Comparison of ENCODE assay signal across 25 mouse cellular contexts in genomic region chr8:8556152-8556551, GRCm38 (mm10).
DNase-seq lines count a peak whose midpoint lies in the region; ATAC-seq and TF ChIP-seq lines count a peak whose summit lies in the region.
"Had no signal": no experiment of that assay in that cellular context is flagged by ENCODE, and none has a peak within 500 bp of the region (broad histone marks: within the 10 kb centered on the region; RNA-seq: fewer than 3 reads in every experiment).

No protein-coding gene starts in this region.

- no peaks in the 10 kb centered on the region for H3K4me1 ChIP-seq in kidney, embryonic 14.5 days (ENCODE audit: control insufficient read depth, insufficient read depth, low read length)
- H3K4me1 ChIP-seq in lung, embryonic 14.5 days (ENCODE audit: insufficient read depth) = no peaks in the 10 kb centered on the region
- 0 out of 2 replicates have a peak, but pooled peaks cover 3% of the 10 kb centered on the region for H3K4me1 ChIP-seq in neural tube, embryonic 15.5 days
- no peaks in the 10 kb centered on the region for H3K4me1 ChIP-seq in forebrain, embryonic 12.5 days
- H3K4me1 ChIP-seq: embryonic facial prominence, embryonic 15.5 days; forebrain, embryonic 10.5 days; heart, embryonic 15.5 days; hindbrain, embryonic 10.5 days; liver, embryonic 15.5 days; megakaryocyte, embryonic 14.5 days; midbrain, embryonic 15.5 days; neural tube, embryonic 12.5 days had no signal

- H3K4me2 ChIP-seq in kidney, embryonic 14.5 days (replicated peaks; ENCODE audit: low read depth, low read length) = no peak overlapping the region
- no peak overlapping the region for H3K4me2 ChIP-seq in lung, embryonic 14.5 days
- H3K4me2 ChIP-seq in neural tube, embryonic 15.5 days = no peak overlapping the region
- no peak overlapping the region for H3K4me2 ChIP-seq in forebrain, embryonic 12.5 days
- H3K4me2 ChIP-seq: embryonic facial prominence, embryonic 15.5 days; heart, embryonic 15.5 days; liver, embryonic 15.5 days; midbrain, embryonic 15.5 days; neural tube, embryonic 12.5 days had no signal

- peak; percentile 94 for ATAC-seq in kidney, embryonic 14.5 days (ENCODE audit: low FRiP score, low TSS enrichment)
- ATAC-seq in lung, embryonic 14.5 days (ENCODE audit: insufficient read depth) = peak; percentile 52; the same call in 1 of the 2 replicates
- peak; percentile 59; the same call in 1 of the 2 replicates for ATAC-seq in neural tube, embryonic 15.5 days (ENCODE audit: low FRiP score)
- ATAC-seq in forebrain, embryonic 12.5 days (ENCODE audit: low FRiP score) = no peak
- ATAC-seq: activated CD4-positive, CD25-positive, alpha-beta regulatory T cell, adult 4 months; midbrain, embryonic 15.5 days; Patski had no signal

- DNase-seq in kidney, postnatal 36 days = no peak
- DNase-seq in lung, embryonic 14.5 days = no peak
- DNase-seq in lung, postnatal 36 days = no peak
- DNase-seq in forelimb bud, embryonic 11.5 days (ENCODE audit: low read depth, low spot score) = peak; percentile 44
- DNase-seq in cerebellum, adult 11 months = no peak
- DNase-seq: adrenal gland, postnatal 14 days; cerebellum, adult 8-10 months; gastrocnemius, postnatal 14 days; heart, adult 2 months; lung, postnatal 10 days; right cerebral cortex, postnatal 4 days had no signal

- H3K9me3 ChIP-seq in kidney, embryonic 14.5 days (ENCODE audit: control insufficient read depth, low read length) = no peaks in the 10 kb centered on the region
- no peaks in the 10 kb centered on the region for H3K9me3 ChIP-seq in lung, embryonic 14.5 days (ENCODE audit: low read depth, low read length)
- H3K9me3 ChIP-seq in neural tube, embryonic 15.5 days (replicated peaks) = no peaks in the 10 kb centered on the region
- no peaks in the 10 kb centered on the region for H3K9me3 ChIP-seq in forebrain, embryonic 12.5 days
- H3K9me3 ChIP-seq: embryonic facial prominence, embryonic 15.5 days; forebrain, embryonic 10.5 days; heart, embryonic 15.5 days; hindbrain, embryonic 10.5 days; liver, embryonic 15.5 days; megakaryocyte, embryonic 14.5 days; midbrain, embryonic 15.5 days; neural tube, embryonic 12.5 days had no signal

- no peak overlapping the region for H3K4me3 ChIP-seq in kidney, embryonic 14.5 days (ENCODE audit: low read length)
- H3K4me3 ChIP-seq in lung, embryonic 14.5 days (ENCODE audit: low read depth, low read length) = no peak overlapping the region
- H3K4me3 ChIP-seq in neural tube, embryonic 15.5 days (replicated peaks) = no peak overlapping the region
- no peak overlapping the region for H3K4me3 ChIP-seq in forebrain, embryonic 12.5 days (replicated peaks)
- H3K4me3 ChIP-seq: embryonic facial prominence, embryonic 15.5 days; forebrain, embryonic 10.5 days; heart, adult 2 months; heart, embryonic 15.5 days; hindbrain, embryonic 10.5 days; left cerebral cortex, adult 2 months; liver, embryonic 15.5 days; megakaryocyte, embryonic 14.5 days; midbrain, embryonic 15.5 days; neural tube, embryonic 12.5 days had no signal

- 31% methylated on average over 10 of the region's 10 CpGs for WGBS in kidney, embryonic 14.5 days
- 47% methylated on average over 10 of the region's 10 CpGs for WGBS in lung, embryonic 14.5 days
- WGBS in neural tube, embryonic 15.5 days = 39% methylated on average over 10 of the region's 10 CpGs
- 90% methylated on average over 10 of the region's 10 CpGs for WGBS in forebrain, embryonic 12.5 days

- no peak for TF ChIP-seq CTCF in lung, embryonic 14.5 days (IDR thresholded peaks at IDR 0.05; ENCODE audit: low read depth)

- H3K27ac ChIP-seq in kidney, embryonic 14.5 days (ENCODE audit: low read depth, low read length) = no peak overlapping the region
- H3K27ac ChIP-seq in lung, embryonic 14.5 days (ENCODE audit: low read depth) = no peak overlapping the region
- no peak overlapping the region for H3K27ac ChIP-seq in neural tube, embryonic 15.5 days (replicated peaks)
- H3K27ac ChIP-seq in forebrain, embryonic 12.5 days = no peak overlapping the region
- H3K27ac ChIP-seq: embryonic facial prominence, embryonic 15.5 days; forebrain, embryonic 10.5 days; heart, adult 2 months; heart, embryonic 15.5 days; hindbrain, embryonic 10.5 days; left cerebral cortex, adult 2 months; liver, embryonic 15.5 days; midbrain, embryonic 15.5 days; neural tube, embryonic 12.5 days had no signal

- peaks cover 3% of the 10 kb centered on the region for H3K27me3 ChIP-seq in kidney, embryonic 14.5 days (ENCODE audit: control insufficient read depth, insufficient read depth, low read length)
- H3K27me3 ChIP-seq in lung, embryonic 14.5 days (ENCODE audit: insufficient read depth, low read length) = no peaks in the 10 kb centered on the region
- H3K27me3 ChIP-seq in neural tube, embryonic 15.5 days (replicated peaks) = no peaks in the 10 kb centered on the region
- no peaks in the 10 kb centered on the region for H3K27me3 ChIP-seq in forebrain, embryonic 12.5 days
- H3K27me3 ChIP-seq: embryonic facial prominence, embryonic 15.5 days; heart, embryonic 15.5 days; liver, embryonic 15.5 days; midbrain, embryonic 15.5 days; neural tube, embryonic 12.5 days; Patski had no signal

- no peak overlapping the region for H3K9ac ChIP-seq in kidney, embryonic 14.5 days (ENCODE audit: low read depth, low read length)
- H3K9ac ChIP-seq in lung, embryonic 14.5 days = no peak overlapping the region
- no peak overlapping the region for H3K9ac ChIP-seq in neural tube, embryonic 15.5 days (replicated peaks)
- no peak overlapping the region for H3K9ac ChIP-seq in forebrain, embryonic 12.5 days
- H3K9ac ChIP-seq: embryonic facial prominence, embryonic 15.5 days; heart, embryonic 15.5 days; liver, embryonic 15.5 days; midbrain, embryonic 15.5 days; neural tube, embryonic 12.5 days had no signal

- no peaks in the 10 kb centered on the region for H3K36me3 ChIP-seq in kidney, embryonic 14.5 days (ENCODE audit: control insufficient read depth, insufficient read depth, low read length)
- no peaks in the 10 kb centered on the region for H3K36me3 ChIP-seq in lung, embryonic 14.5 days (ENCODE audit: insufficient read depth)
- no peaks in the 10 kb centered on the region for H3K36me3 ChIP-seq in neural tube, embryonic 15.5 days
- no peaks in the 10 kb centered on the region for H3K36me3 ChIP-seq in forebrain, embryonic 12.5 days (replicated peaks)
- H3K36me3 ChIP-seq: embryonic facial prominence, embryonic 15.5 days; forebrain, embryonic 10.5 days; heart, embryonic 15.5 days; hindbrain, embryonic 10.5 days; liver, embryonic 15.5 days; midbrain, embryonic 15.5 days; neural tube, embryonic 12.5 days had no signal
